Mouse (Mus musculus) macrophage (primary cell): Measurements from ENCODE around the gene Trmt10a. TPM values are rescaled to one million over a fixed set of nuclear protein-coding genes. Genes with fewer than 3 reads are reported as not detected.
"Not testable (repeated sequence)": the region's sequence is repeated elsewhere in the genome, so short reads cannot be mapped to it uniquely, and the experiment has no call there.

Experiments used
- H3K27ac ChIP-seq: fragments of 350-480 bp; formaldehyde crosslinking; 2 replicates; pipeline ENCODE4 v1.9.0; 2021
- H3K36me3 ChIP-seq: fragments of 350-480 bp; formaldehyde crosslinking; 2 replicates; pipeline ENCODE4 v1.9.0; 2021; ENCODE audit errors: inconsistent target
- H3K4me3 ChIP-seq: fragments of 350-480 bp; formaldehyde crosslinking; 2 replicates; pipeline ENCODE4 v1.9.0; 2021; ENCODE audit errors: inconsistent target
- H3K79me2 ChIP-seq: fragments of 350-480 bp; formaldehyde crosslinking; 2 replicates; pipeline ENCODE4 v1.9.0; 2021; ENCODE audit errors: inconsistent target
- WGBS: methylation state at CpG from one replicate; pipeline ENCODE4 v1.1.7; 2026; ENCODE audit warnings: inconsistent platforms; ENCODE audit not compliant: missing documents; 5-methylcytosine and 5-hydroxymethylcytosine counted together
- polyA plus RNA-seq: library from polyadenylated mRNA; stranded (reverse); fragments of 250-400 nt; gene quantifications from 3 replicates; pipeline ENCODE4 v1.2.4, GENCODE M21; 2018; ENCODE audit warnings: inconsistent platforms

The Trmt10a gene
- polyA plus RNA-seq, 1 experiment from 2014 or later: 3.3 TPM

DNA sequence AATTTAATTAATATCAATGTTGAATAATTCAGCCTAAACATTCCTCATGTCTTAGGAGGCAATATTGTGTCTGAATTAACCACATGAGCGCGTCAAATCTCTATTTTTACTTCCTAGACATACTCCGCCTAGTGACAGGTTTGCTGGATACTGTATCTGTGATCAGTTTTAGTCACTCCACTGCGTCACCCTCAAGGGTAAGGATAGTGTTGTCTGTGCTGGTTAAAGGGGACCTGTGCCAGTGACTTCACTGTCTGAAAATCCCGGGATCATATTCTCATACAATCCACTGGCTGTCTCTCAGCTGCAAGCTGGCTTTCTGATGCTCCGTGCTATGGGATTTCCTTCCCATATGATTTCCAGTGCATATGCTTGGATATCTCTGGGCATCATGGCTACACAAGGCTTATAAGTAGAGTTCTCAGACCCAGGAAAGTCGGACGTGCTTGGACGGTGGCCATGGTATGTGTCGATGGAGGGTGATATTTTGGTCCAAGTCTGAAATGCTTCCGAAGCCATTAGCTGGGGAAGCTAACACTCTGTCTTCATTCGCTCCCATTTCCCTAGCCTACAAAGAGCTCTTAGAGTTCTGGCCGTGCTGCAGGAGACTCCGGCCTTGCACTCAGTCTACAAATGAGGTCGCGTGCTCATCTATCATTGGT, 23.7 kb upstream of the Trmt10a start:
- 96% methylated on average over 16 of the region's 16 CpGs for WGBS
- Histone ChIP-seq H3K27ac (no peak overlapping the region), H3K79me2 (no peaks in the 10 kb centered on the region), H3K4me3 (no peak overlapping the region), H3K36me3 (no peaks in the 10 kb centered on the region)

GRCm38 (mm10) chr3:138121461-138121860, 21.8 kb upstream of the Trmt10a start:
- 85% methylated on average over 2 of the region's 2 CpGs for WGBS
- Histone ChIP-seq H3K79me2 (no peaks in the 10 kb centered on the region), H3K4me3 (no peak overlapping the region), H3K27ac (no peak overlapping the region), H3K36me3 (no peaks in the 10 kb centered on the region)

DNA sequence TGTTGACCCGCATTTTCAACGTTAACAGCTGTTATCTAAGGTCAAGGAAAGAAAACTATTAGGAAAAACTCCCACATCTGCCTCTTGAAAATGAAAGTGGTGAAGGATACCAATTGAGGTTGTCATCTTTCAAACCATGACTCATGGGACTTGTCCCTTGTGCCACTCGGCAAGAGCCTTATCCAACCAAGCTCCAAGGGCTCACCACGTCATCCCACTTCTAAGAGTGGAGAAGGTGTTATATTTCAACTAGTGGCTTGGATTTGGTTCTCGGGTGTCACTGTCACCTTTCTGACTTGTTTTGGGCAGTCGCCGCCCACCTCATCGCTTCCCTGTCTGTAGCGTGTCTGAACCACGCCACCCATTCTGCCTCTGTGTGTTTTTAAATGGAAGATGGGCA, 19.4 kb upstream of the Trmt10a start:
- Histone ChIP-seq H3K36me3 (no peaks in the 10 kb centered on the region), H3K79me2 (no peaks in the 10 kb centered on the region), H3K27ac (no peak overlapping the region), H3K4me3 (no peak overlapping the region)
- 96% methylated on average over 10 of the region's 10 CpGs for WGBS

DNA sequence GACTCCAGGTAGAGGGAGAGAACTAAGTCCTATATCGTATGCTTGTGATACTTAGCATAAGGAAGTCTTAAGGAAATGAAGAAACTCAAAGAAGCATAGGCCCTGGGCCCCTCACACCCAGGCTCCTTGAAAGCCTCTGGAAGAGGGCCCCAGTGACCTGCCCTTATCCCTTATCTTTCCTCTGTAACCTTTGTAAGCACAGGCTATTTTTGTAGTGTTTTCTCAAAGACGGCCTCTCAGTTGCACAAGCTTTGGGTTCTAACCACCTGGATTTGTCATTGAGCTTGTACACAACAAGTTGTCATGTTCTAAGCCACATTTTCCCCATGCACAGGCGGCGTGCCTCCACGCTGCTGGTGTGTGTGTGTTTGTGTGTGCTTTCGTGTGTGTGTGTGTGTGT, 14.1 kb upstream of the Trmt10a start:
- 95% methylated on average over 6 of the region's 6 CpGs for WGBS
- H3K4me3 ChIP-seq: no peak overlapping the region
- no peaks in the 10 kb centered on the region for H3K36me3 ChIP-seq
- no peaks in the 10 kb centered on the region for H3K79me2 ChIP-seq
- no peak overlapping the region for H3K27ac ChIP-seq

- WGBS: 93% methylated on average over 1 of the region's 1 CpGs
- no peak overlapping the region for H3K4me3 ChIP-seq
- no peaks in the 10 kb centered on the region for H3K79me2 ChIP-seq
- no peak overlapping the region for H3K27ac ChIP-seq
- no peaks in the 10 kb centered on the region for H3K36me3 ChIP-seq
These were observed 12.6 kb upstream of the Trmt10a start for GRCm38 (mm10) chr3:138130692-138131091.

DNA sequence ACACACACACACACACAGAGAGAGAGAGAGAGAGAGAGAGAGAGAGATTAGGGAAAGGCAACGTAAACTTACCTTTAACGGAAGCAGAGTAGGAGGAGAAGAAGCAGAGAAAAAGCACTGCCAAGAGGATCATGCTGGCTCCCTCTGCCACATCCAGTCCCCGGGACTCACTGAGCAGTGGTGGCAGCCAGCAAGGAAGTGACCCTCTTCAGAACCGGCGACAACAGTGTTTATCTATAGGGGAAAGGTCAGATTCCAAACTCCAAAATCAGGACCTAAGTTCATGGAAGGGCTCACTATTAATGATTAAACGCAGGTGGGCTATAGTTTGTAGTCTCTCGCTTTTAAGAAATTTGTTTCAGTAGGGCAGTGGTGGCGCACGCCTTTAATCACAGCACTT, 12.1 kb upstream of the Trmt10a start:
- no peak overlapping the region for H3K27ac ChIP-seq
- no peaks in the 10 kb centered on the region for H3K36me3 ChIP-seq
- 86% methylated on average over 9 of the region's 9 CpGs for WGBS
- no peak overlapping the region for H3K4me3 ChIP-seq
- no peaks in the 10 kb centered on the region for H3K79me2 ChIP-seq

DNA sequence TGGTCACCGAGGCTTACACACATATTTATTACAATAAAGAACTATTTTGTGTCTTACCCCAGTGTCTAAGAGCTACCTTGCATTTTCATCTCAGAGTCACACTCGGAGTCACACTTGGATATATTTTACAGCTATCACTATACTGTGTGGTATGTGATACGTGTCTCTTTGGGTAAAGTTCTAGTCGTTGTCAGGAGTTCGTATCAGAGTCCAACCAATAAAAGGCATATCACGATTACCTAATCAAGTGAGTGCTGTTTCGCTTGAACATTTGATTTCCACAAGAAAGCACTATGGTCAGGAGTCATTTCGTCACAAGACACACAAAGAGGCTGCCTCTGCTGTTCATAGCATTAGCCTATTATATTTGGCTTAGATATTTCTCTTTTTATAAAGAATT, 9.8 kb upstream of the Trmt10a start:
- Histone ChIP-seq H3K27ac (no peak overlapping the region), H3K4me3 (no peak overlapping the region), H3K79me2 (no peaks in the 10 kb centered on the region), H3K36me3 (no peaks in the 10 kb centered on the region)
- WGBS: 92% methylated on average over 8 of the region's 8 CpGs

DNA sequence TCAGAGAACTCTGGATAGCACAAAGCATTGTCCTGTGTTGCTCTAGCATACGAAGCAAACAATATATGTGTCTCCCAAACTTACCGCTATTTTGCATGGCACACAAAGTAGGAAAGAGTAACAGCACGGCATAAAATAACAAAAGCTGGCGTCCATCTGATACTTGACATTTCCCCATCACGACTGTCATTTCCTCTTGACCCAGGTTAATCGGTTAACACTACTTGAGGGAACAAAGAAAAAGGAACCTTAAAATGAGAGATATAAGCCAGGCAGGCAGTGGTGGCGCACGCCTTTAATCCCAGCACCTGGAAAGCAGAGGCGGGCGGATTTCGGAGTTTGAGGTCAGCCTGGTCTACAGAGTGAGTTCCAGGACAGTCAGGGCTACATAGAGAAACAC, 9.3 kb upstream of the Trmt10a start:
- no peak overlapping the region for H3K4me3 ChIP-seq
- no peak overlapping the region for H3K27ac ChIP-seq
- WGBS: 48% methylated on average over 10 of the region's 11 CpGs
- H3K79me2 ChIP-seq: no peaks in the 10 kb centered on the region
- H3K36me3 ChIP-seq: no peaks in the 10 kb centered on the region

DNA sequence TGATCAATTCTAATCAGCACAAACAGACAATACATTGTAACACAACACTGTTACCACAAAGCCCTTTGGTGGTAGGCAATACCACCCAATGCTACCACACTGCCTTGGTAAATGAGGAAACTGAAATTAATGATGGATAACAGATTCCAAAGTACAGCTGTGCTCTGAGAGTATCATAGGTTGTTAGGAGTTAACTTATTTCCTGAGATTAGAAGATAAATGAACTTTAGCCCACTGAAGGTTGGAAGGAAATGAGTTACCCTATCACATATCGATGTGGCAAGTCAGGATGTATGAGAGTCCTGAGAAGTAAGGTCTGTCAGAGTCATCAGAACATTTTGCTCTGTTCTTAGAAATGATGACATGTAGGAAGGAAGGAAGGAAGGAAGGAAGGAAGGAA, 8.7 kb upstream of the Trmt10a start:
- WGBS: 29% methylated on average over 1 of the region's 1 CpGs
- Histone ChIP-seq H3K4me3 (no peak overlapping the region), H3K27ac (no peak overlapping the region), H3K36me3 (no peaks in the 10 kb centered on the region), H3K79me2 (no peaks in the 10 kb centered on the region)

DNA sequence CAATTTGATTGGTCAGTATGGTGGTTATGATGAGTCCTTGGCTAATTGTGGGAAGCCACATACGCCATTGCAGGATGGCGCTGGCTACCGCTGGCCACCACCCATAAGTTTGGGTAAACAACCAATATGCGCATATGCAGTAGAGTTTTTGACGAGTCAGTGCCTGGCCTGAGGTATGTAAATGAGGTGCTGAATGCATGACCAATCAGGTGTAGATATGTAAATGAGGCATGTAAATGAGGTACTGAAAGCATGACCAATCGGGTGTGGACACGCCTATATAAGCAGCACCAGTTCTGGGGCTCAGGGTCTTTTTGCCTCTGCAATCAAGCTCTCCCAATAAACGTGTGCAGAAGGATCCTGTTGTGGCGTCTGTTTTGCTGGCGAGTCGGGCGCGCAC, 5.1 kb upstream of the Trmt10a start:
- 95% methylated on average over 13 of the region's 13 CpGs for WGBS
- not testable (repeated sequence) for H3K4me3 ChIP-seq, H3K79me2 ChIP-seq, H3K27ac ChIP-seq, H3K36me3 ChIP-seq

- Histone ChIP-seq H3K36me3 (no peaks in the 10 kb centered on the region), H3K27ac (no peak overlapping the region), H3K79me2 (no peaks in the 10 kb centered on the region), H3K4me3 (no peak overlapping the region)
- WGBS: 81% methylated on average over 6 of the region's 6 CpGs
These were observed 3.6 kb upstream of the Trmt10a start for GRCm38 (mm10) chr3:138139663-138140062.

GRCm38 (mm10) chr3:138142052-138142732, 1.1 kb upstream of the Trmt10a start:
- Histone ChIP-seq H3K4me3 (peak overlapping the region; percentile 60), H3K79me2 (no peaks in the 10 kb centered on the region), H3K27ac (no peak overlapping the region), H3K36me3 (no peaks in the 10 kb centered on the region)
- WGBS: 69% methylated on average over 4 of the region's 4 CpGs

DNA sequence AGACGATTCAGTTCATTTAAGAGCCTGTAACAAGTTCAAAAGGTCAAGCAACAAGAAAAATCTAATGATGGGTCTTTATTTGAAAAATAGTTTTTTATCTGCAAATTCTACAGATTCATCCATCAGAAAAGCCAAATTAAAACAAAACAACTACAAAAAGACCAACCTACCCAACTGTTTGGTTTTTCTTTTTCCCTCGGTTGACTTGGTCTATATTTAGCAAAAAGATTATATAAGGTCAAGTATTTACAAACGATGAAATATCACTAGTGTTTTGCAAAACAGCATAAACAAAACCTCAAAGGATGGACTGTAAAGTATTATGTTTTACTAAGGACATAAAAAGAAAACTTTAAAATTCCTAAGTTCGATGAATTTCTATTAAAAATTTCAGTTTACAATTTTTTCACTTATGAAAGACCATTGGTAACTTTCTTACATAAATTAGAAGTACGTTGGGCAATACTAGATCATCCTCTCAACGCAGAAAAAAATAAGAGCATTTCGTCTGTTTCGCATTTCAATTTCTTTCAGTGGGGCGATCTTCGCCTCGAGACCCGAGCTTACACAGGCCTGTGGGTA, 424 bp upstream of the Trmt10a start:
- Histone ChIP-seq H3K27ac (peak overlapping the region; percentile 90), H3K36me3 (no peaks in the 10 kb centered on the region), H3K4me3 (peak overlapping the region; percentile 60), H3K79me2 (no peaks in the 10 kb centered on the region)
- 5% methylated on average over 12 of the region's 12 CpGs for WGBS

- no peaks in the 10 kb centered on the region for H3K79me2 ChIP-seq
- no peaks in the 10 kb centered on the region for H3K36me3 ChIP-seq
- peak overlapping the region; percentile 81 for H3K27ac ChIP-seq
- WGBS: 3% methylated on average over 9 of the region's 18 CpGs
- peak overlapping the region; percentile 60 for H3K4me3 ChIP-seq
These were observed 903 bp downstream of the Trmt10a start for GRCm38 (mm10) chr3:138144060-138144641.

DNA sequence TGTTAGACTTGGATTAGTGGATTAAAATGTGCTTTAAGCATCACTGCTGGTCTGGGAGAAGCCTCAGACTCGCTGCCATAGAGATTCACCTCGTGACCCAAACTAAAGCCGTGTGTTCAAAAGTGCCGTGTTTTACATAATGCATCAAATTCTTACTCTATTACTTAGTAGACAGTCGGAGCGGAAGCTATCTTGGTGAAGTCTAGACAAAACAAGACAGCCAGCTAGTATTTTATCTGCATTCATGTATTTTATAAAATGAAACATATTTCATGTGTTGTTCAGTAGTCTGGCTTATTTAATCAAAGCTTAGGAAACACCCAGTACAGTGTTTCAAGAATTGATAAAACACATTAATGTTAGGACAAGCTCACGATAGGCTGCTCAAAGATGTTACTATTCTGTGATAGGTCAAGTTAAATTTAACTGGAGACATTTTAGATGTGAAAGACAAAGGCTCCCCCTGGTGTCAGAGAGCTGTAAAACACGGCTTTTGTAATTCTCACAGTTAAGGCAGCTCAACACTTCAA, 1.5 kb downstream of the Trmt10a start, which contains the start of gene Mttp:
Mttp (minus strand) TSS at position 327 of the 530 bp plus-strand sequence.
- WGBS: 0% methylated on average over 8 of the region's 8 CpGs
- Histone ChIP-seq H3K4me3 (peak within 1 kb of the TSS; percentile 60), H3K79me2 (no peaks in the 10 kb centered on the region), H3K36me3 (no peaks in the 10 kb centered on the region), H3K27ac (peak within 1 kb of the TSS; percentile 81)
